Mouse (Mus musculus): ENCODE data around the gene Ankrd2. TPM values are rescaled to one million over a fixed set of nuclear protein-coding genes. Genes with fewer than 3 reads are reported as not detected.

Ankrd2 gene
- total RNA-seq, 2 experiments from 2014 or later = 180 to 360 TPM

- peak; percentile 76 for DNase-seq (ENCODE audit: low spot score)
These were observed 21.5 kb upstream of the Ankrd2 start for GRCm38 (mm10) chr19:42014231-42014825.

DNA sequence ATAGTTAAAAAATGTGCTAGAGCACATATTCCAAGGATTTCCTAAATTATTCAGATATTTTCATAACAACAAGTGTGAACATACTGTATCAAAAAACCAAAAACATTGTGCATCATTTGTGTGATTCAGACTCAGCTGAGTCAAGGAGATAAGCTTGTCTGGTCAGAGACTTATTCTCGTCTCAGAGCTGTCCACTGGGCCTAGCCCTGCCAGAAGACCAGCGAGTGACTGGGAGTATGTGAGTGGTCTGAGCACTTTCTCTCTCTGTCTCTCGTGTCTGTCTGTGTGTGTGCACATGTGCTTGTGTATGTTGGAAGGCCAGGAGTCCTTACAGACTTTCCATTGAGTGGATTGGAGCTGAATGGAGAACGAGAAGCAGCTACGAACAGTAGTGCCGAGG is 20.8 kb upstream of the Ankrd2 start:
- DNase-seq (ENCODE audit: low spot score) = no peak

DNA sequence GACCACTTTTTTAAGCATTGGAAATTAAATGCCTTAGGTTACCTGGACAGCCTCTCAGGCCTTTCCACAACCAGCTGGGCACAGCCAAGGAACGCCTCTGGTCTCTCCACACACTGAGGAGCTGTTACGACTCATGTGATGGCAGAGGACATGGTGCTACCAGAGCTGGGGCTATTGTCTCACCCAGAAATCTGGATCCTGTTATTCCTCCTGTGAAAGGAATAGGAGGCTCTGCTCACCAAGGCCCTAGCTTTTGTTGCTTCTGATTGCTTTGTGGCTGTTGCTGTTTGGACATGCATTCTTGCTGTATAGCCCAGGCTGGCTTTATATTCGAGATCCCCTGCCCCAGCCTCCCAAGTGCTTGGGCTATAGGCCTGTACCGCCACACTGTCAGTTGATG is 19.5 kb upstream of the Ankrd2 start:
- DNase-seq (ENCODE audit: low spot score) = no peak

DNA sequence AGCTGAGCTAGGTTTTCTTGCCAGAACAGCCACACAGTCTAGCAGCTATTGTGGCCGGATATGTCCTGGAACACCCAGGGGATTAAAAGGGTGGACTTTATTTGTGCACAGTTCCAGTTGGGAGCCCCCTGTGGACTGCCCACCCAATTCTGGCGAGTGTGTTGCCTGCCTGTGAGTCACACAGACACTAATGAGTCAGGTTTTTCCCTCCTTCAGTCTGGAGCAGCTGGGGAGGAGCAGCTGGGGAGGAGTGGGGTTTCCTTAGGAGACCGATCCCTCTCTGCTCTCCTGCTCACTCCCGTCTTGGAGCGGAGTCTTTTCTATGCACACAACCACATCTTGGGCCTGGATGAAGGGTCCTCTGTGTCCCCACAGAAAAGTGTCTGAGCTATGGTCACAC is 19.0 kb upstream of the Ankrd2 start:
- DNase-seq (ENCODE audit: low spot score) = peak; percentile 67

- peak; percentile 76 for DNase-seq (ENCODE audit: low spot score)
These were observed 18.2 kb upstream of the Ankrd2 start for GRCm38 (mm10) chr19:42017399-42018247.

GRCm38 (mm10) chr19:42019011-42019522 is 16.7 kb upstream of the Ankrd2 start:
- DNase-seq (ENCODE audit: low spot score) = no peak

- DNase-seq (ENCODE audit: low spot score) = no peak
These were observed 13.9 kb upstream of the Ankrd2 start for GRCm38 (mm10) chr19:42021681-42022541.

DNA sequence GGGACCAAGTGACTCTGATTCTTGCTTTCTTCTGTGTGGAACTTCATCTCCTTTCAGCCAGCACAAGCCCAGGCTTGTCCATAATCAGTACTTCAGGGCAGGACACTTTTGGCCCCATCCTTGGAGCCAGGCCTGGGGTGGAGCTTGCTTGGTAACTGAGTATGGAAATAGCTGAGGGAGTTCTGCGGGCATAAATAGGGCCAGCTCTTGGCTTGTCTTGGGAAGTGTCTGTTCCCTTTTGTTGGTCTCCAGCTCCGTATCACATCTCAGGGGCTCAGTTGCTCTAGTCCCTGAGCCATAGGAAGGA is 13.3 kb upstream of the Ankrd2 start:
- peak; percentile 53 for DNase-seq (ENCODE audit: low spot score)

DNA sequence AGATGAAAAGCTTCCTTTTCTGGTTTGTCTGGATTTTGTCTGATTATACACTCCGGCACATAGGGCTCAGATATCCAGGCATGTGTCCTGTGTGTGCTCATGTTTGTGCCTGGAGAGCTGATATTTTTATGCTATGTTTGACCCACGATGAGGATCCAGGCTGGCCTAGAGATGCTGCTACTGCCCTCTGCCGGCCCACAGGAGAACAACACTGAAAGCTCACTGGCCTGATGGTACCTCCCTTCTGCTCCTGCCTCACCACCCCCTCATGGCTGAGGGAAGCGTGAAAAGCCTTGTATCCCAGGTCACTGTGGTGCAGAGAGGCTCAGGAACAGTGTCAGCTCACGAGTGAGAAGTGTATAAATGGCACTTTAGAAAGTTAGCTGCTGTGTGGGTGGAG is 9.6 kb upstream of the Ankrd2 start:
- DNase-seq (ENCODE audit: low spot score) = peak; percentile 86

GRCm38 (mm10) chr19:42031112-42031511 is 4.7 kb upstream of the Ankrd2 start:
- DNase-seq (ENCODE audit: low spot score) = no peak

DNA sequence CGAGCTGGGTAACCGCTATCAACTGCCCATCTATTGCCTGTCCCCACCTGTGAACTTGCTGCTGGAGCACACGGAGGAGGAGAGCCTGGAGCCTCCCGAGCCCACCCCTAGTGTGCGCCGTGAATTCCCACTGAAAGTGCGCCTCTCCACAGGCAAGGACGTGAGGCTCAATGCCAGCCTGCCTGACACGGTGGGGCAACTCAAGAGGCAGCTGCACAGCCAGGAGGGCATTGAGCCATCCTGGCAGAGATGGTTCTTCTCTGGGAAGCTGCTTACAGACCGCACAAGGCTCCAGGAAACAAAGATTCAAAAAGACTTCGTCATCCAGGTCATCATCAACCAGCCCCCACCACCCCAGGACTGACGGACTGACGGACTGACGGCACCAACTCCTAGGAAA is 2.2 kb upstream of the Ankrd2 start:
- peak; percentile 25 for DNase-seq (ENCODE audit: low spot score)

DNA sequence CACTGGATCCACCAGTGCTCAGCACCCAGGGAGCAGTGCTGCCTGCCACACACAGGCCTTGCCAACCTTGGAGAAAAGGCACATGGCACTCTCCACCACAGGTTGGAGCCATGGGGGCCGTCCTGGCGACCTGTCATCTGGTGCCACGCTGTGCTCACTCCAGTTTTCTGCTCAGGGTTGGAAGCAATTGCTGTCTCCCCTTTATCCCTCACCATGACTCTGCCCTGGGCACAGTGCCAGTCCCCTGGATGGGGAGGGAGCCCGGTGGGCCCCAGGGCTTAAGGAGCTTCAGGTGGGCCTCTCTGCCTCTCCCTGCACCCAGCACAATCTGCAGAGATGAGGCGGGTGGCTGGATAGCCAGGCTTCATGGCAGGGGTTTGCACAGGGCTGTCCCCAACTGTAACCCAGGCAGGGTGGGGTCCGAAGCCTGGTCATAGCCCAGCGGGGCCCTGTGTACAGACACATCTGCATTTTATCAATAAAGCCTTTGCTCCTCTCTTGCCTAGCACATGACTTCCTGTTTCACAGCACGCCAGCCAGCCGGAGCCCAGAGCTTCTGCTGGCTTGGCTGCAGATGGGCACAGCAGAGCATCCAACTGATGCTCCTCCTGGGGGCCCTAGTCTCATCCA is 1.5 kb upstream of the Ankrd2 start:
- no peak for DNase-seq (ENCODE audit: low spot score)

GRCm38 (mm10) chr19:42034881-42035455 is 832 bp upstream of the Ankrd2 start:
- peak; percentile 29 for DNase-seq (ENCODE audit: low spot score)

GRCm38 (mm10) chr19:42036357-42036756 is 557 bp downstream of the Ankrd2 start:
- DNase-seq (ENCODE audit: low spot score) = no peak

DNA sequence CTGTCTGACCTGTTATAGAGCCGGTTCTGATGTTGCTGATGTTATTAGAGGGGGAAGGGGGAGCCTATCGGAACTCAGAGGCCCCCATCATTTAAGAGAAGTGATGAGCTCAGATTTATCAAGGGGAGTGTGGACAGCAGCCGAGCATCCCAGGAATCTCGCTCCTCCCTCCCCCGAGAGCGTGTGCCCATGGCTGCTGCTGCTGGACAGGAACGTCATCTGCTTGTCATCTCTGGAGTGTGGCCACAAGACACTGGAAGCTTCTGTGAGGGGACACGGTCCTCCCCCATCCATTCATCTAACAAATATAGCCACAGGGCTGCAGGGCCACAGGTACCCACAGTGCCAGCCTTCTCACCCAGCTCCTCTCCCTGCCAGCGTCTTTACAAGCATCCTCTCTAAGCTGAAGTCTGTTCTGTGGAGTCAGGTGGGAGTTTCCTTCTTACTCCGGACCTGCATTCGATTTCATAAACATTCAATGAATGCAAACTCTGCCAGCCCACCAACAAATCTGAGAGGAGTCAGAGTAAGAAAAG is 1.4 kb downstream of the Ankrd2 start:
- DNase-seq (ENCODE audit: low spot score) = no peak

DNA sequence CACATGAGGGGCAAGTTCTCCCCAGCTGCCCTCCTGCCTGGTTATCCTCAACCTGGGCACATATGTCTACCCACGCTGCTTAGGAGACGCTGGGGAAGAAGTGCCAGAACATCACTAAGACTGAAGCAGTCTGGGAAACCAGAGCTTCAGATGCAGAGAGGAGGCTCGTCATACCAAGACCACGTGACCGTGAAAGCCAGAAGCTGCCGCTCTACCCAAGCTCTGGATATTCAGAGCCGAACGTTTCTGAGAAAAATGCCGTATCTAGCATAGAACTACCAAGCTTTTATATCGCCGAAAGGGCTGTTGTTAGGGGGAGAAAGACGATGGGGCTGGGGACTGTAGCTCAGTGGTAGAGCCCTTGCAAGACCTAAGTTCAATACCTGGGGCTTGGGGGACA is 2.5 kb downstream of the Ankrd2 start:
- no peak for DNase-seq (ENCODE audit: low spot score)

DNA sequence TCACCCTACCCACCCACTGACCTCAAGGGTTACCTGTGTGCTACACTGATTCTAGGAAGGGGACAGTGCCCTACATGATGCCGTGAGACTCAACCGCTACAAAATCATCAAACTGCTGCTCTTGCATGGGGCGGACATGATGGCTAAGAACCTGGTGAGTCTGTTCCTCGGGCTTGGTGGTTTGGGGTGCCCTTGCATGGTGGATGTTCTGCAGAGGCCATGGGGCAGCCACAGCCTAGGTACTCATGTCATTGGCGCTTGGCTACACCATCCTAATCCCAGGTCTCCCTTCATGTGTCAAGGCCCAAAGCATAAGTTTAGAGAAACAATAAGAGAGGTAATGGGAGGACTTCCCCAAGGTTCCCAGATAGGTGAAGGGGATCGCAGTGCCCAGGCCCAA is 8.2 kb downstream of the Ankrd2 start:
- DNase-seq (ENCODE audit: low spot score) = no peak

DNA sequence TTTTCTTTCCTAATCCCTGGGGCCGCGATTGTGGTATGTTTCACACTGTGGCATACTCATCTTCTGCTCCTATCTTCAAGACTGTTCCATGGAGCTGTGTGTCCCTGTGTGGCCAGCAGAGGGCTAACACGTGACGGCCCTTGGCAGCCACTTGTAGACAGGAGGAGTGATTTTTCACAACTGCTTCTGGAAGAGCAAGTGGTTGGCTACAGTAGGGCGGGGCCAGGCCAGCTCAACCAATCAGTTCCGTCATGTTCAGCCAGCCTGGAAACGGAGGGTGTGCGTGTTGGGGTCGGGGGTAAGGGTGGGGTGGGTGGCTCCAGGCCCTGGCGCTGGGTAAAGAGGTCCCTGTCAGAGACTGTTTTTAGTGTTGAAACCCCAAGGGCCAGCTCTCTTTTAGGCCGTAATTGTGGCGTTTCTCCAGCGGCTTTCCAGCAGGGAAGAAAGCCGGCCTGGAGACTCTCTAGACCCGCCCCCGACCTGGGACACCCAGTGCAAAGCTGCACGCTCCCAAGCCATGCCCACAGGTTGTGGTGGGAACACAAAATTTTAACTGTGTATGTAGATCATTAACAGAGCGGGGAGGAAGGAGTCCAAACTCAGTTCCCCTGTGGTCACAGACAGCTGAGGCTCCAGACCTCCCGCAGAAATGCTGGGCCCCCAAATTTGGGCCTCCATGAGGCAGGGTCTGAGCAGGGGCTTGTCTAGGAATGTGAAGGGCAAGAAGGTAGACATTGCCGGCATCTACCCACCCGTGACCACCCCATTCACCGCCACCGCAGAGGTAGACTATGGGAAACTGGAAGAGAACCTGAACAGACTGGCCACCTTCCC is 9.7 kb downstream of the Ankrd2 start, which contains the start of gene Hoga1:
Gene Hoga1, plus strand, starts transcription at position 342 of the 834 bp plus-strand sequence.
- peak; percentile 90 for DNase-seq (ENCODE audit: low spot score)

GRCm38 (mm10) chr19:42050251-42050650 is 14.5 kb downstream of the Ankrd2 start:
- DNase-seq (ENCODE audit: low spot score) = no peak

DNA sequence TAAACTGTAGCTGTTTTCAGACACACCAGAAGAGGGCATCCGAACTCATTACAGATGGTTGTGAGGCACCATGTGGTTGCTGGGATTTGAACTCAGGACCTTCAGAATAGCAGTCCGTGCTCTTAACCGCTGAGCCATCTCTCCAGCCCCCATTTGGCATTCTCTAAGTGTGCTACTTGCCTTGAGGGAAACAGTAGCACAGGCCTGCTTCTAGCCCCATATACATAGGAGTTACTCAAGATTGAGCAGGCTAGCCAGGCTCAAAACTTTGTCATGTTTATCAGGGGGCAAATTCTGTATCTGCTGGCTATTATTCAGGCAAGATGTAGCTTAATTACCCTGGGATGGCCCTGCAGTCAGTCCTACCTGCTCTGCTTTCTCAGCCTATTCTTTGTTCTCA is 15.6 kb downstream of the Ankrd2 start:
- DNase-seq (ENCODE audit: low spot score) = no peak
